Mouse (Mus musculus): ENCODE data around the gene Baiap2l2. TPM values are rescaled to one million over a fixed set of nuclear protein-coding genes. Genes with fewer than 3 reads are reported as not detected.
"Not testable (repeated sequence)": the region's sequence is repeated elsewhere in the genome, so short reads cannot be mapped to it uniquely, and the experiment has no call there.

Baiap2l2 gene
- total RNA-seq, 2 experiments from 2014 or later, result 3.3 to 4.2 TPM

DNA sequence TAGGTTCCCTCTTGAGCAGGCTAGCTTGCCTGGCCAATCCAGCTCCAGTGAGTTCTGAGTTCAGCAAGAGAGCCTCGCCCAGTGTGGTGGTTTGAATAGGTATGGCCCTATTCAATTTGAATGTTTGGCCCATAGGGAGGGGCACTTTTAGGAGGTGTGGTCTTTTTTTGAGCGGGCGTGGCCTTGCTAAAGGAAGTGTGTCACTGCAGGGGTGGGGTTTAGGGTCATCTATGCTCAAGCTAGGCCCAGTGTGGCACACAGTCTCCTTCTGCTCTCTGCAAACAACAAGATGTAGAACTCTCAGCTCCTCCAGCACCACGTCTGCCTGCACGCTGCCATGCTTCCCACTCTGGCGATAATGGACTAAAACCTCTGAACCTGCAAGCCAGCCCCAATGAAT, 21.6 kb downstream of the Baiap2l2 start:
- no peak for DNase-seq (ENCODE audit: extremely low spot score in 1 of 2, low spot score in 1 of 2)

DNA sequence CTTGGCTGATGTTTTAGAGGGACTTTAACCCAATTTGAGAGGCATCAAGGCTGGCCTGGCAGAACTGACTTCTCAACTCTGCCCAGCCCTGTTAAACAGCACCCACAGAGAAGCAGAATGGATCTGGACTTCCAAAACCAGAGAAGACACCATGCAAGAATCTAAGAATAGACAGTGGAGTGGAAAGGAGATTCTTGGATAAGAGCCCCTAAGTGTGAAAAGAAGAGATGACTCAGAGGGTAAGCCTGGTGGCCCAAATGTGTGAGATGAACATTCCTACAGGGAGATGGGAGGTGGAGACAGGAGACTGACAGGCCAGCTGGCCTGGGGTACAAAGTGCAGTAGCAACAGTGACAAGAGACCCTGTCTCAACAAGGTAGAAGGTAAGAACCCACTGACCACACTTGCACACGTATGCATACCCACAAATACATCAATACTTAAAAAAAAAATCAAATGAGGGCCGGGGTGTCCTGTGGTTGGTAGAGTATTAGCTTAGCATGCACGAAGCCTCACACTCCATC, 22.5 kb downstream of the Baiap2l2 start:
- no peak for DNase-seq (ENCODE audit: extremely low spot score in 1 of 2, low spot score in 1 of 2)

GRCm38 (mm10) chr15:79262375-79262774, 23.0 kb downstream of the Baiap2l2 start:
- DNase-seq (ENCODE audit: extremely low spot score in 1 of 2, low spot score in 1 of 2), result no peak

- DNase-seq (ENCODE audit: extremely low spot score in 1 of 2, low spot score in 1 of 2), result no peak
Measured at GRCm38 (mm10) chr15:79261757-79262156, 23.6 kb downstream of the Baiap2l2 start.

- DNase-seq (ENCODE audit: extremely low spot score in 1 of 2, low spot score in 1 of 2), result no peak
Measured at GRCm38 (mm10) chr15:79261095-79261725, 24.1 kb downstream of the Baiap2l2 start.

- DNase-seq (ENCODE audit: extremely low spot score in 1 of 2, low spot score in 1 of 2), result no peak
Measured at GRCm38 (mm10) chr15:79258521-79258920, 26.8 kb downstream of the Baiap2l2 start.

DNA sequence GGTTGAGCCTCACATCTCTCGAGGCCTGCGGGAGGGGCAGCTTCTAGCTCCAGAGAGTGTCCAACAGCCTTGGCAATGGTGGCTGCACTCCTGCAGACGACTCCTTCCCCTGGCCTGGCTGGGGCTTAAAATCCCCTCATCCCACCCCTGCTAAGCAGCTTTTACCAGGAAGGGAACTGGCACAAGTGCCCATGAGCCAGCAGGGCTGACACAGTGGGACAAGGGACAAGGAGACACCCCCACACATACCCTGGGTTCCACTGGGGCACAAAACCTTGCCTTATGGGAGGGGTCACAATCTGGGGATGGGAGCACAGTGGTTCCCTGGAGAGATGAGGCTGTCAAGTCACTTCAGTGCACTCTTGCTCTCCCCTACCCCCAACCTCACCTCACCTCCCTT, 30.7 kb downstream of the Baiap2l2 start, which contains the start of gene Slc16a8:
Gene Slc16a8 (minus strand): TSS at position 101 of the 400 bp plus-strand sequence.
- DNase-seq (ENCODE audit: extremely low spot score in 1 of 2, low spot score in 1 of 2), result no peak

GRCm38 (mm10) chr15:79252580-79252979, 32.8 kb downstream of the Baiap2l2 start:
- DNase-seq (ENCODE audit: extremely low spot score in 1 of 2, low spot score in 1 of 2), result no peak

- peak in 1 of 2 experiments; percentile 40 for DNase-seq (ENCODE audit: extremely low spot score in 1 of 2, low spot score in 1 of 2)
Measured at GRCm38 (mm10) chr15:79251781-79252491, 33.4 kb downstream of the Baiap2l2 start.

GRCm38 (mm10) chr15:79251168-79251567, 34.2 kb downstream of the Baiap2l2 start:
- no peak for DNase-seq (ENCODE audit: extremely low spot score in 1 of 2, low spot score in 1 of 2)

- DNase-seq (ENCODE audit: extremely low spot score in 1 of 2, low spot score in 1 of 2), result no peak
Measured at GRCm38 (mm10) chr15:79250236-79250635, 35.1 kb downstream of the Baiap2l2 start.

- DNase-seq (ENCODE audit: extremely low spot score in 1 of 2, low spot score in 1 of 2), result no peak
Measured at GRCm38 (mm10) chr15:79245321-79245720, 40.0 kb downstream of the Baiap2l2 start.

GRCm38 (mm10) chr15:79244071-79244893, 41.1 kb downstream of the Baiap2l2 start:
- DNase-seq (ENCODE audit: extremely low spot score in 1 of 2, low spot score in 1 of 2), result no peak

GRCm38 (mm10) chr15:79243234-79244042, 41.9 kb downstream of the Baiap2l2 start:
- peak; percentile 97 to 99 for DNase-seq (ENCODE audit: extremely low spot score in 1 of 2, low spot score in 1 of 2)

DNA sequence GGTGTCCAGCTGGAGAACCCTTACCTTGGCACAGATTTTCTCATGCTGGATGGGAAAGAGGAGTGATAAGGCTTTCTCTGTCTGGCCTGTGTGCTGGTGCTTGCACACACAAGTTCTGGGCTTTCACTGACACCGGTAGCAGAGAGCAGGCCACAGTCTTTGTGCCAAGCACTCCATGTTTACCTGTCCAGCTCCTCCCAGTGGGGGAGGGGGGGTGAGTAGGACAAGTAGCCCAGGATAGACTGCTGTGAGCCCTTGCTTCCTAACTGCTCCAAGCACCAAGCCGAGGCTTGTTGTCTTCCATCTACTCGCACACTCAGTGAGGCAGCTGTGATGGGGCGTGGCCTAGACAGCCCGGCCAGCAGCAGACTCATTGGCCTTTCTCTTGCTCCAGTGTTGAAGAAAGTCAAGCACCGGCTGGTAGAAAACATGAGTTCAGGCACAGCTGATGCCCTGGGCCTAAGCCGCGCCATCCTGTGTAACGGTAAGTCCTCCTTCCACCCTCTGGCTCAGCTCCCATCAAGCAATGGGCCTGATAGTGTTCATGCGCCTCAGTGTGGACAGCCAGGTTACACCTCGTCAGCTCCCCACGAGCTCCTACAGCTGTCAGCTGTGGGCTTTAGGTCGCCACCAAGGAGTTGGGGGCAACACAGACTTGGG, 42.6 kb downstream of the Baiap2l2 start:
- DNase-seq (ENCODE audit: extremely low spot score in 1 of 2, low spot score in 1 of 2), result no peak

- DNase-seq (ENCODE audit: extremely low spot score in 1 of 2, low spot score in 1 of 2), result no peak
Measured at GRCm38 (mm10) chr15:79238036-79238435, 47.3 kb downstream of the Baiap2l2 start.

DNA sequence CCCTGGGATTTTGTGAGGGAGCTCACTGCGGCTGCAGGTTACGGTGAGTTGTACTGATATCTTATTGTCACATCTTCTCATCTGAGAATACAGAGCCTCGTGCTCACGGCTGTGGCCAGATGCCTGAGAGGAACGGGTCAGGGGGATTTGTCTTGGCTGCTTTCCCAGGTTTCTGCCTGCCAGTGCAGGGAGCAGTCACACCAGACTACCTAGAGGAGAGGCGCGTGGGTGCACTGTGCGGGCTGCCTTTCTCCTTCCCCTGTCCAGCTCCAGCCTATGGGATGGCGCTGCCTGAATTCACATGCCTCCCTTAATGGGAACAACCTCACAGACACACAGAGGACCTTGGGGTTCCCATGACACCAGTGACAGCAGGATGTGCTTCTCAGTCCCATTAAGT, 50.1 kb downstream of the Baiap2l2 start:
- DNase-seq (ENCODE audit: extremely low spot score in 1 of 2, low spot score in 1 of 2), result no peak

DNA sequence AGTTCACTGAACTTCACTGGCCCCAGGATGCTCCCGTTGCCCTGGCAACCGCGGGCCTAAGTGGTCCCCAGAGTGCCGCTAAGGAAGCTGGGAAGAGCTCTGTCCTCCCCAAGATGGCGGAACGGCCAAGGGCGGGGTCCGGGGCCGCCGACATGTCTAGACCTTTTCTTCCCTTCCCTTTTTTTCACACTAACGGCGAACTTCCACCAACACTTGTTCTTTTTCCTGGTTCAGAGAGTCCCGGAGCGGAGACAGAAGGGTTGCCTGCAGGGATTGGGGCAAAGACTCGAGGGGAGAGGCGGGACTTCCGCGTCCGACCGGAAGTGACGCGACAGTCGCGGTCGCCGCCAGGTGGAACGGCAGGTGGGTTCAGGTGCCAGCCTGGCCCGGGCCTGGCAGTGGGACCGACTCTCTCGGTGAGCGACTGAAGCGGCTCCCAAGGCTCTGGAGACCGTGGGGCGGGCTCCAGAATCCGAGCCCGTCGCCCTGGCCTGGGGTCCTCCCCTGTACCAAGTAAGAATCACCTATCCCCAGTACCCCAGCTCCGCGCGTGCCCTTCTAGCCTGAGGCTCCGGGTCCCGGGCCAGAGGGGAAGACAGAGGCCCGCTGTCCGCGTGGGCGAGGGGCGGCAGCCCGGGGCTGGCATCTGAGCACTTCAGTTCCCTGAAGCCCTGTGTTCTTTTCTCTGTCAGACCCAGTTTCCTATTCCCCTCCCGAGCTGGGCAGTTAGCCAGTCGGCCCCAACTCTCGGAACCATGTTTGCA, 56.1 kb downstream of the Baiap2l2 start, which contains the start of the genes Pick1 and Gm49486:
Gene Pick1 (plus strand): TSS at position 116 of the 764 bp plus-strand sequence.
Gene Gm49486 (plus strand): TSS at position 334 of the 764 bp plus-strand sequence.
- peak; percentile 78 to 88 for DNase-seq (ENCODE audit: extremely low spot score in 1 of 2, low spot score in 1 of 2)

DNA sequence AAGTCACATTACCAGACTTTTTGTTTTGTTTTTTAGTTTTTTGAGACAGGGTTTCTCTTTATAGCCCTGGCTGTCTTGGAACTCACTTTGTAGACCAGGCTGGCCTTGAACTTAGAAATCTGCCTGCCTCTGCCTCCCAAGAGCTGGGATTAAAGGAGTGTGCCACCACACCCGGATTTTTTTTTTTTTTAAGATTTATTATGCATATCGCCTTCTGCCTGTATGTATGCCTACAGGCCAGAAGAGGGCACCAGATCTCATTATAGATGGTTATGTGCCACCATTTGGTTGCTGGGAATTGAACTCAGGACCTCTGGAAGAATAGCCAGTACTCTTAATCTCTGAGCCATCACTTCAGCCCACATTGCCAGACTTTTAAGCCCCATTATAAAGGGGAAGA, 59.6 kb downstream of the Baiap2l2 start:
- DNase-seq (ENCODE audit: extremely low spot score in 1 of 2, low spot score in 1 of 2), result not testable (repeated sequence)
